Mouse (Mus musculus) megakaryocyte progenitor cell, adult 5-6 weeks (primary cell): Measurements from ENCODE around the gene Hoxb2. TPM values are rescaled to one million over a fixed set of nuclear protein-coding genes. Genes with fewer than 3 reads are reported as not detected.

Source experiments
- ATAC-seq: replicated peaks from 2 replicates; pipeline ENCODE4 v1.8.0; 2016; ENCODE audit warnings: mild to moderate bottlenecking, moderate TSS enrichment, inconsistent platforms; ENCODE audit not compliant: poor library complexity
- total RNA-seq, 2 experiments: library from RNA; stranded (forward) in 1 of 2; stranded (reverse) in 1 of 2; fragments of 157-497, 149-512 nt in 1 of 2; fragments of 200-1000 nt in 1 of 2; gene quantifications; 2 replicates each; pipeline versions ENCODE4 v1.2.3 to v1.2.4; 2015 to 2017

Hoxb2 gene
- total RNA-seq, 2 experiments from 2014 or later: 0.12 to 0.49 TPM

GRCm38 (mm10) chr11:96333241-96334001, 16.9 kb upstream of the Hoxb2 start:
- no peak for ATAC-seq

DNA sequence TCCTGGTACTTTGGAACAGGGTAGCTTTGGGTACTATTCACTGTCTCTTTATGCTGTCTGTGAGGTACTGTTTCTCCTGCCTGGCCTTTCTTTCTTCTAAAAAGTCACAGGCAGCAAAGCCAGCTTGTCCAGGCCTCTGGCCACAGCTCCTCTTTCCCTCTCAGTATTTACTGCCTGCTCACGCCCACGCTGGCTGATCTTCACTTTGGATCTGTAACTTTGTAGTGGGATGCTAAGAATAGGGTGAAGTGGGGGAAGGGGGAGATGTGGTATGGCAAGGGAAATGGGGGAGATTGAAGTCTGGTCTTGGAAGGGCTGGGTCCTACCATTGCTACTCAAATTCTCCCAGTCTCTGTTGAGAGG, 16.3 kb upstream of the Hoxb2 start:
- no peak for ATAC-seq

DNA sequence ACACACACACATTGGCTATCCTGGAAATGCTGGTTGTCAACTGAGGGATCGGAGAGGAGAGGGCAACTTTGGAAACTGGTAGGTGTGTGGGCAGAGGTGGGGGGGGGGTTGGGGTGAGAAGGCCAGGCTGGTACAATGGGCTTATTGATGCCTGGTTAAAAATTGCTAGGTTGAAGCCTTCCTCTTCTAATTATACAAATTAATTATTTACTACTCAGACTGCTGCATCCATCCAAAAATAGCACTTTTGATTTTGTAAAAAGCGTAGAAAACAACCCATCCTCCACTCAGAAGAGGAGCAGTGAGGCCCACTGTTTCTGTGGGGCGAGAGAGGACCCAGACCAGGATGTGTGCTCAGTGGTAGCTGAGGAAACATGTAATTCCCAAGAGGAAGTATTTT, 15.3 kb upstream of the Hoxb2 start:
- ATAC-seq: no peak

DNA sequence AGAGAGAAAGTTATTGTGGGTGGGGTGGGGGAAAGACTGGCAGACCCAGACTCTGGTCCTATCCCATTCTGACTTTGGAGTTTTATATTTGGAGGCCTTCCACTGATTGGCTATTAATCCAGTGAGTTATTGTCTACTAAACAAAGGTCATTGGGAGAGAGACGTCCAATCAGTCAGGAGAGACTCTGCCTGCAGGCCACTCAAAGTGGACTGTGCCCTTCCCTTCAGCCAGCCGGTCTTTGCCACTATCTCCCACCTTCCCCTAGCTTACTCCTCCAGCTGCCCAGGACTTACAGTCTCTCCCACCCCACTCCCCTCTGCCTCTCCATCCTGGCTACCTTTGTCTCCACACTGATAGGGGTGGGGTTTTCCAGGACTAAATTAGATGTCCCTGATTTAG, 13.7 kb upstream of the Hoxb2 start:
- no peak for ATAC-seq

DNA sequence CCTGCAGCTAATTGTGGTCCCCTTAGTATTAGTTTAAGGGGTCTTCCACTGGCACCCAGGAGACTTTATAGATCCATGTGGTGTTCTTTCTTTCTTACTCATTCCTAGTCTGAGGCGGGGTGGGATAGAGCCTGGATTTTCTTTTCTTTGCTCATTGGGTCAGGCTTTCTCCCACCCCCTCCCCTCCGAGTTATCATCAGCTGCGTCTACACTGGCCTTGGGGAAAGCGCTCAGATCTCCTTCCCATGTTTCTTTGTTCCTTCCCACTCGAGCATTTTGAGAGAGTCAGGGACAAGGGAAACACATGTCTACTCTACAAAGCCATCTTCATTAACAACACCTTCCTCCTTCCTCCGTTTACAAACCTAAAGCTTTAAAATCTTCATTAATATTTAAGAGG, 13.3 kb upstream of the Hoxb2 start:
- no peak for ATAC-seq

DNA sequence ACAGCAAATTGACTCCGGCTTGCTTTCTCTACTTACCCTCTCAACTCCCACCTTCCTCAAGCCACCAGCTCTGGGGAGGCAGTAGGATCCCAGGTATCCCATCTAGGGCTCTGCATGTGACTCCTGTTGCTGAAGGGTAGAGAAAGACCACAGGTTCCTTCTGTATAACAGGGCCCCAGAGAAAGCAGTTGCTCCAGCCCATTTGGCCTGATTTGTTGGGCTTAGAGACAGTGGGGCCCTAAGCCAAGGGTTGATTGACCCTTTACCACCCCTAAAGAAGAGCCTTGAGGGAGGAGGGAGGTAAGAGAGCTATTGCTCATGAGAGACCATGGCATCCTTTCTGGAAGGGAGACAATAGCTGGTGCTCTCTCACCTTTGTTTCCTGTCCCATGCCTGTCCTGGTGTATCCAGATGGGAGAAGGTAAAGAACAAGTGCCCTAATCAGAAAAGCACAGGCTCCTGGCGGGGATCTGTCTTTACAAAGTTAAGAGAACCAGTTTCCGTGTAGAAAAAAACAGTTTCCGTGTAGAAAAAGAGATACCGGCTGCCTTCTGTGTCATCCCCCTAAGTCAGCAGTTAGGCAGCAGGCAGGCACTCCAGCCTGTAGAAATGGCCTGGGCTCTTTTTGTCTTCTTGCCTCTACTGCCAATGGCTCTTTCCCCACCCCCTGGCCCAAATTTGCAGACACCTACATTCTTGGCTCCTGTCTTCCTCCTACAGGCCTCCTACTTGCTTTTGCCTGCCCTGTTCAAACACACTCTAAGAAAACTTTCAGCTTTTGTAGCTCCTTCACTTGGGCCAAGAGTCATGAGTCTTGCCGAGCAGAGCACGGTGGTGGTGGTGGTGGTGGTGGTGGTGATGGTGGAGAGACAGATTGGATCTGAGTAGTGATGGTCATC, 11.1 kb upstream of the Hoxb2 start:
- no peak for ATAC-seq

- no peak for ATAC-seq
These were observed 9.5 kb upstream of the Hoxb2 start for GRCm38 (mm10) chr11:96340698-96341365.

- no peak for ATAC-seq
These were observed 8.4 kb upstream of the Hoxb2 start for GRCm38 (mm10) chr11:96341701-96342575.

DNA sequence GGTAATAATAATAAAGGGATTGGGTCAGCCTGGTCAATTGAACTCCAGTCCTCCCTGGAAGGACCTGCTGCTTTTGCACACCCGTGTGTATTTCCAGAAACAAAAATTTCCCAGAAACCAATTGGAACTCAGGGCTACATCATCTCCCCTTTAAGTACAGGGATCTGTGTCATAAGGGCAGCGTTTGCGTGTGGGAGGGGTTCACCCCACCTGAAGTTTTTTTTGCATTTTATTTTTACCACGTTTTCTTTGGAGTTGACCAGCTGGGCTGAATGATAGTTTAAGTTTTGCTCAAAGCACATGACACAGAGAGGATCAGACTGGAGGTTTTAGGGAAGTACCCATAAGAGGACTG, 7.8 kb upstream of the Hoxb2 start:
- no peak for ATAC-seq

GRCm38 (mm10) chr11:96343206-96343745, 7.0 kb upstream of the Hoxb2 start:
- ATAC-seq: no peak

GRCm38 (mm10) chr11:96344061-96344877, 6.1 kb upstream of the Hoxb2 start:
- no peak for ATAC-seq

GRCm38 (mm10) chr11:96344878-96345159, 5.5 kb upstream of the Hoxb2 start:
- no peak for ATAC-seq

- ATAC-seq: no peak
These were observed 5.0 kb upstream of the Hoxb2 start for GRCm38 (mm10) chr11:96345220-96345892.

DNA sequence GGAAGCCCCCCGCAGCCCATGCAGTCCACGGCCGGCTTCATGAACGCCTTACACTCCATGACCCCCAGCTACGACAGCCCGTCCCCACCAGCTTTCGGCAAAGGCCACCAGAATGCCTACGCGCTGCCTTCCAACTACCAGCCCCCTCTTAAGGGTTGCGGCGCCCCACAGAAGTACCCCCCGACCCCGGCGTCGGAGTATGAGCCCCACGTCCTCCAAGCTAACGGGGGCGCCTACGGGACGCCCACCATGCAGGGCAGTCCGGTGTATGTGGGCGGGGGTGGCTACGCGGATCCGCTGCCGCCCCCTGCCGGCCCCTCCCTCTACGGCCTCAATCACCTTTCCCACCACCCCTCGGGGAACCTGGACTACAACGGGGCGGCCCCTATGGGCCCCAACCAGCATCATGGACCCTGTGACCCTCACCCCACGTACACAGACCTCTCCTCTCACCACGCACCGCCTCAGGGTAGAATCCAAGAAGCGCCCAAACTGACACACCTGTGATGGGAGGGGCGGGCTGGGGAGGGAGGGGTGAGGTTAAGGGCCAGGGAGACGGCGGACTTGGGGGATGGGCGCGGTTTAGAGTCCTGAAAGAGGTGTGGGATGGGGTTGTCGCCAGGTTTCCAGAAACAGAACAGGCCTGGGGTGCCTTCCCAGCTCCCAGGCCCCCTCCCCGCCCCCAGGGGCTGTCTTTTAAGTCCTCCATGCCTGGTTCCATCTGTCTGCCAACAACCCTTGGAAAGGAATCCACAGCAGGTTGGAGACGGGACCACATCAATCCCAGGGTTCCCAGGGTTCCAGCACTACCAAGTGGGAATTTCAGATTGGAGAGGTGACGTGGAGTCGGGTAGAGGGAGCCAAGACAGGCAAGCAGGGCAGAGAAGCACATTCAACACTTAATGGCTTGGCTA, 4.2 kb upstream of the Hoxb2 start:
- no peak for ATAC-seq

GRCm38 (mm10) chr11:96346916-96347520, 3.3 kb upstream of the Hoxb2 start:
- ATAC-seq: no peak

- no peak for ATAC-seq
These were observed 2.6 kb upstream of the Hoxb2 start for GRCm38 (mm10) chr11:96347717-96348116.

- ATAC-seq: no peak
These were observed 2.0 kb upstream of the Hoxb2 start for GRCm38 (mm10) chr11:96348141-96348928.
